Mouse (Mus musculus) hindbrain, postnatal 0 days (tissue): Measurements from ENCODE around the gene Dpt. TPM values are rescaled to one million over a fixed set of nuclear protein-coding genes. Genes with fewer than 3 reads are reported as not detected.
"Not testable (repeated sequence)": the region's sequence is repeated elsewhere in the genome, so short reads cannot be mapped to it uniquely, and the experiment has no call there.

Experiments
- ATAC-seq: fragments of 200-750 bp; cut with Nextera tagmentation; 2 replicates; pipeline ENCODE4 v1.8.0; 2017; ENCODE audit warnings: mild to moderate bottlenecking, moderate TSS enrichment, moderate library complexity
- DNase-seq: peaks from one replicate; pipeline ENCODE4 v3.0.0-alpha.2; 2015; ENCODE audit warnings: low spot score
- H3K27ac ChIP-seq: fragments of 300-500 bp; sonication (generic); 2 replicates; pipeline ENCODE4 v1.5.1; 2014; ENCODE audit warnings: mild to moderate bottlenecking
- H3K27me3 ChIP-seq: fragments of 300-500 bp; sonication (generic); 2 replicates; pipeline ENCODE4 v1.6.1; 2014; ENCODE audit warnings: low read length, mixed read lengths; ENCODE audit not compliant: insufficient read depth
- H3K36me3 ChIP-seq: fragments of 300-500 bp; sonication (generic); 2 replicates; pipeline ENCODE4 v1.6.1; 2014; ENCODE audit warnings: low read length, mixed read lengths; ENCODE audit not compliant: insufficient read depth
- H3K4me1 ChIP-seq: fragments of 300-500 bp; sonication (generic); 2 replicates; pipeline ENCODE4 v1.6.1; 2014; ENCODE audit warnings: antibody characterized with exemption, low read length, mixed read lengths; ENCODE audit not compliant: insufficient read depth
- H3K4me2 ChIP-seq: fragments of 300-500 bp; sonication (generic); 2 replicates; pipeline ENCODE4 v1.6.1; 2014; ENCODE audit warnings: low read depth, mild to moderate bottlenecking, low read length, moderate library complexity, mixed read lengths
- H3K4me3 ChIP-seq: fragments of 300-500 bp; sonication (generic); 2 replicates; pipeline ENCODE4 v1.5.1; 2014; ENCODE audit warnings: low read length
- H3K9ac ChIP-seq: fragments of 300-500 bp; sonication (generic); replicated peaks from 2 replicates; pipeline ENCODE4 v1.6.1; 2014; ENCODE audit warnings: mild to moderate bottlenecking, low read length, moderate library complexity, mixed read lengths
- H3K9me3 ChIP-seq: fragments of 300-500 bp; sonication (generic); 2 replicates; pipeline ENCODE4 v1.6.1; 2016; ENCODE audit warnings: low read length, mixed read lengths
- CTCF ChIP-seq: IDR thresholded peaks from 2 replicates; pipeline ENCODE4 v1.5.1; 2016; ENCODE audit warnings: antibody characterized with exemption, control low read depth, low read depth
- WGBS: fragments of 180-500 bp; shearing (Covaris S2); extraction: QIAGEN DNeasy Blood & Tissue Kit; methylation state at CpG from one replicate; pipeline ENCODE4 v1.1.7; 2014; 5-methylcytosine and 5-hydroxymethylcytosine counted together
- polyA plus RNA-seq: library from polyadenylated mRNA; unstranded; fragments of >200 nt; fragmentation: Nextera tagmentation; extraction: Ambion mirVana; gene quantifications from 2 replicates; pipeline ENCODE4 v1.2.1, GENCODE M21; 2015
- total RNA-seq: library from RNA; depleted of rRNA; stranded (reverse); fragments of >200 nt; gene quantifications from 2 replicates; pipeline ENCODE4 v1.2.3, GENCODE M21; 2014

Gene Dpt
- total and polyA plus RNA-seq, 2 experiments from 2014 or later: 0.68 to 1.1 TPM

GRCm38 (mm10) chr1:164770611-164771010, 25.8 kb upstream of the Dpt start:
- DNase-seq (peak; percentile 85), ATAC-seq (peak; percentile 85)
- H3K36me3 ChIP-seq: no peaks in the 10 kb centered on the region
- WGBS: 49% methylated on average over 7 of the region's 7 CpGs
- H3K4me1 ChIP-seq: no peaks in the 10 kb centered on the region
- H3K9ac ChIP-seq: no peak overlapping the region
- no peak for TF ChIP-seq CTCF
- H3K9me3 ChIP-seq: no peaks in the 10 kb centered on the region
- no peaks in the 10 kb centered on the region for H3K27me3 ChIP-seq
- no peak overlapping the region for H3K4me2 ChIP-seq
- H3K27ac ChIP-seq: peak overlapping the region; percentile 48; the same call in 1 of the 2 replicates
- no peak overlapping the region for H3K4me3 ChIP-seq

DNA sequence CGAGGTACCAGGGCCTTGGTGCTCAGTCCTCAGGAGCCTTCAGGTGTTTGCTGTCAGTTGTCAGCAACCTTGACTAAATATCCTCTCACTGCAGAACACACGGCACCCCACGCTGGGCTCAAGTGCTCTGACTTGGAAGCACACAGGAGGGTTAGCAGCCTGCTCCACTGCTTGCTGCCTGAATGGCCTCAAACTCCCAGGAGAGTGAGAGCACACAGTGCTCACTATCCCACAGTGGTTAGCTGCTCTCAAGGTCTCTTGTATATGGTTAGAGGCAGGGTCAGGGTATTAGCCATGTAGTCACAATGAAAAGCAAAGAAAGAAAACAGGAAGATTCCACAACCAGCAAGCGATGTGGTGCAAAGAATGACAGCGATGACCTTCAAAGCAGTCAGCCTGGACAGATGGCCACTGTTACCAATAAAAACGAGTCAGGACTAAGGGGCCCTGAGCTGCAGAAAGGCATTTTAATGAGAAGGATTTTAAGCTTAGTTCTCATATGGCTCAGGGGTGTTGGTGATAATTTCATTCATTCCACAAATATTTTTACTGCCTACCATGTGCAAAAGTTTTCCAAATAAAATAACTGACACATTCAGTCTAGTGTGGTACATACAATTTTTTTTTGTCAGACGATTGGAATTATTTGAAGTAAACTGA, 15.5 kb upstream of the Dpt start:
- no peak for TF ChIP-seq CTCF
- 52% methylated on average over 7 of the region's 7 CpGs for WGBS
- no peak overlapping the region for H3K9ac ChIP-seq
- no peaks in the 10 kb centered on the region for H3K9me3 ChIP-seq
- no peak overlapping the region for H3K27ac ChIP-seq
- no peaks in the 10 kb centered on the region for H3K4me1 ChIP-seq
- no peak overlapping the region for H3K4me3 ChIP-seq
- no peaks in the 10 kb centered on the region for H3K27me3 ChIP-seq
- no peak for ATAC-seq
- no peaks in the 10 kb centered on the region for H3K36me3 ChIP-seq
- DNase-seq: no peak
- no peak overlapping the region for H3K4me2 ChIP-seq

GRCm38 (mm10) chr1:164786165-164786564, 10.3 kb upstream of the Dpt start:
- Histone ChIP-seq H3K36me3 (no peaks in the 10 kb centered on the region), H3K27ac (no peak overlapping the region), H3K9me3 (no peaks in the 10 kb centered on the region), H3K4me1 (no peaks in the 10 kb centered on the region), H3K4me2 (no peak overlapping the region), H3K4me3 (no peak overlapping the region), H3K27me3 (no peaks in the 10 kb centered on the region), H3K9ac (no peak overlapping the region)
- WGBS: 92% methylated on average over 5 of the region's 5 CpGs
- DNase-seq: no peak
- no peak for ATAC-seq
- no peak for TF ChIP-seq CTCF

DNA sequence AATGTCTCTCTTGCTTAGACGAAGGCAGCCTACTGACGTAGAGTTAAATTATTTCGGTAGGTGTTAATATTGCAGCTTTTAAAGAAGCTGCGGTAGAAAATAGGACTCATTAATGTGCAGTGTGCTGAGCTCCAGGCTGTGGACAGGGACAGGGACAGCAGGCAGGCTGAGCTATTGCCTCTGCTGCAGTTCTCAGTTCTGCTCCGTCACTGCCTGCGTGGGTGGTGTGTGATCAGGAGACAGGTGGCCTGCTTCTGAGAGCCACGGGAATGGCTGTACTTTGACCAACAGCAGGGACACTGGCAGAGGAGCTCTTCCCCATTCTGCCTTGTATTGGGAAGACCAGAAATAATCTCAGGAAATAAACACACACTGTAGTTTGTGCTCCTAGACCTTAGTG, 8.7 kb upstream of the Dpt start:
- peak; percentile 15 for DNase-seq
- no peak for TF ChIP-seq CTCF
- no peaks in the 10 kb centered on the region for H3K27me3 ChIP-seq
- WGBS: 60% methylated on average over 7 of the region's 7 CpGs
- no peaks in the 10 kb centered on the region for H3K9me3 ChIP-seq
- peak; percentile 64; the same call in 1 of the 2 replicates for ATAC-seq
- H3K4me2 ChIP-seq: no peak overlapping the region
- H3K9ac ChIP-seq: no peak overlapping the region
- H3K27ac ChIP-seq: no peak overlapping the region
- H3K4me3 ChIP-seq: no peak overlapping the region
- H3K4me1 ChIP-seq: no peaks in the 10 kb centered on the region
- H3K36me3 ChIP-seq: no peaks in the 10 kb centered on the region

DNA sequence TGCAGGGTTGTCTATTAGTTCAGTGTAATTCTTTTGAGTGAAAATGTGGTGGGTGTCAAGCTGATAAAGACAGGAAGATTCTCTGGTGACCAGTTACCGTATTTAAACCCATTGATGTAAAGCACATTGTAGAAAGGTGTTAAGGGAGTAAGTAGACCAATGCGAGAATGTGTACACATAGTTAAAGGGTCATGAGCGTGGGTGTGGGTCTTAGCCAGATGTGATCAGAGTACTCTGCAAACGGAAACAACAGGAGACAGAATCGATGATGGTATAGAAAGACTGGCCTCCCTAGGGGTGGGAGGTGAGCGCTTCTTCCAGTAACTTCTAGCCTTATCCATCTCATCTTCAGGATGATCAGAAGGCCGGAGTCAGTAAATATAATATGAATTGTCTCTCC, 8.2 kb upstream of the Dpt start:
- no peak overlapping the region for H3K4me3 ChIP-seq
- ATAC-seq (no peak), DNase-seq (no peak)
- H3K9me3 ChIP-seq: no peaks in the 10 kb centered on the region
- no peak overlapping the region for H3K27ac ChIP-seq
- no peak overlapping the region for H3K4me2 ChIP-seq
- H3K36me3 ChIP-seq: no peaks in the 10 kb centered on the region
- no peak overlapping the region for H3K9ac ChIP-seq
- H3K27me3 ChIP-seq: no peaks in the 10 kb centered on the region
- whole genome bisulfite sequencing: 92% methylated on average over 7 of the region's 7 CpGs
- H3K4me1 ChIP-seq: no peaks in the 10 kb centered on the region
- TF ChIP-seq CTCF: no peak

- H3K4me3 ChIP-seq, H3K36me3 ChIP-seq, DNase-seq, H3K9me3 ChIP-seq, H3K4me1 ChIP-seq, H3K27ac ChIP-seq, H3K4me2 ChIP-seq, H3K27me3 ChIP-seq, ATAC-seq, H3K9ac ChIP-seq: not testable (repeated sequence)
- WGBS: 92% methylated on average over 12 of the region's 12 CpGs
Measured at GRCm38 (mm10) chr1:164790296-164790695, 6.1 kb upstream of the Dpt start.

GRCm38 (mm10) chr1:164793049-164793448, 3.4 kb upstream of the Dpt start:
- TF ChIP-seq CTCF: no peak
- Histone ChIP-seq H3K4me1 (no peaks in the 10 kb centered on the region), H3K27me3 (no peaks in the 10 kb centered on the region), H3K9ac (no peak overlapping the region), H3K27ac (no peak overlapping the region), H3K4me3 (no peak overlapping the region), H3K4me2 (no peak overlapping the region), H3K9me3 (no peaks in the 10 kb centered on the region), H3K36me3 (no peaks in the 10 kb centered on the region)
- DNase-seq: no peak
- WGBS: 81% methylated on average over 4 of the region's 4 CpGs
- no peak for ATAC-seq
